17 mouse cellular contexts compared by ENCODE assay signal in the genomic region with DNA sequence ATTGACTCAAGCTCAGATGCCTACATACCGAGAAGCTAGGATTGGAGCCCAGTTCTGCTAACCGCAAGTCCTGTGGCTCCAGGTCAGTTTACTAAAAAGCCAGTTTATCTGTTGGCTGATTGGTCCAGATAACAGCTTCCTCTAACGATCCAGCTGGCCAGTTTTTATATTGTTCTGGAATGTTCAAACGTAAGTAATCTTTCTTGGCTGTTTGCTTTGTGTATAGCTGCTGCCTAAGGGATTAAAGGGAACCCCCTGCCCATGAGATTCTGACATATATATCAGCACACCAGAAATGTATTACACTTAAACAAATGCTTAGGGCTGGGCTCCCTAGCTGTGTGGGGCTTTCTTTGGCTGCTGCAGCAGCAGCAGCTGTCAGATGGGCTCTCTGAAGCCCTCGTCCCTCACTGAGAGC. TPM values are rescaled to one million over a fixed set of nuclear protein-coding genes. Genes with fewer than 3 reads are reported as not detected.
DNase-seq lines count a peak whose midpoint lies in the region; ATAC-seq and TF ChIP-seq lines count a peak whose summit lies in the region.
"Had no signal": no experiment of that assay in that cellular context is flagged by ENCODE, and none has a peak within 500 bp of the region (broad histone marks: within the 10 kb centered on the region; RNA-seq: fewer than 3 reads in every experiment).

No protein-coding gene starts in this region.

- TF ChIP-seq POLR2A in small intestine, adult 2 months (IDR thresholded peaks at IDR 0.05; ENCODE audit: low read depth, low read length): no peak

- H3K9me3 ChIP-seq in liver, postnatal 0 days (ENCODE audit: low read length): no peaks in the 10 kb centered on the region
- H3K9me3 ChIP-seq in intestine, embryonic 15.5 days: no peaks in the 10 kb centered on the region
- H3K9me3 ChIP-seq: forebrain, embryonic 15.5 days; hindbrain, embryonic 10.5 days; neural tube, embryonic 13.5 days had no signal

- WGBS in liver, postnatal 0 days (ENCODE audit: insufficient replicate concordance): 53% methylated on average over 5 of the region's 5 CpGs
- 22% methylated on average over 5 of the region's 5 CpGs for WGBS in intestine, embryonic 15.5 days
- 26% methylated on average over 5 of the region's 5 CpGs for WGBS in small intestine, adult 2 months

- H3K4me2 ChIP-seq in liver, postnatal 0 days (ENCODE audit: low read depth, low read length): peak overlapping the region; percentile 38; the same call in 1 of the 2 replicates
- no peak overlapping the region for H3K4me2 ChIP-seq in intestine, embryonic 15.5 days (replicated peaks)
- H3K4me2 ChIP-seq: forebrain, embryonic 15.5 days; neural tube, embryonic 13.5 days had no signal

- H3K27ac ChIP-seq in liver, postnatal 0 days (ENCODE audit: low read depth): peak overlapping the region; percentile 40; the same call in 1 of the 2 replicates
- H3K27ac ChIP-seq in intestine, embryonic 15.5 days: no peak overlapping the region
- H3K27ac ChIP-seq in small intestine, adult 2 months (ENCODE audit: insufficient read depth, low read depth, low read length): peak overlapping the region; percentile 45
- no peak overlapping the region for H3K27ac ChIP-seq in layer of hippocampus, adult 2 months
- H3K27ac ChIP-seq: forebrain, embryonic 15.5 days; hindbrain, embryonic 10.5 days; left cerebral cortex, adult 2 months; neural tube, embryonic 13.5 days had no signal

- no peak overlapping the region for H3K9ac ChIP-seq in liver, postnatal 0 days (replicated peaks)
- no peak overlapping the region for H3K9ac ChIP-seq in intestine, embryonic 15.5 days
- H3K9ac ChIP-seq: forebrain, embryonic 15.5 days; neural tube, embryonic 13.5 days had no signal

- peaks cover 8% of the 10 kb centered on the region for H3K4me1 ChIP-seq in liver, postnatal 0 days (ENCODE audit: insufficient read depth)
- H3K4me1 ChIP-seq in intestine, embryonic 15.5 days (replicated peaks): no peaks in the 10 kb centered on the region
- H3K4me1 ChIP-seq in small intestine, adult 2 months (ENCODE audit: control insufficient read depth, insufficient read depth, insufficient read length, low read length): peaks cover 2% of the 10 kb centered on the region; the same call in 1 of the 2 replicates
- H3K4me1 ChIP-seq: forebrain, embryonic 15.5 days; hindbrain, embryonic 10.5 days; neural tube, embryonic 13.5 days had no signal

- peaks cover 17% of the 10 kb centered on the region for H3K36me3 ChIP-seq in liver, postnatal 0 days (replicated peaks; ENCODE audit: insufficient read depth, low read length)
- H3K36me3 ChIP-seq in intestine, embryonic 15.5 days: no peaks in the 10 kb centered on the region
- H3K36me3 ChIP-seq in small intestine, adult 2 months (ENCODE audit: control insufficient read depth, insufficient read depth, low read length): no peaks in the 10 kb centered on the region; the same call in 1 of the 2 replicates
- H3K36me3 ChIP-seq: forebrain, embryonic 15.5 days; hindbrain, embryonic 10.5 days; neural tube, embryonic 13.5 days had no signal

- TF ChIP-seq EP300 in liver, postnatal 0 days (IDR thresholded peaks at IDR 0.05; ENCODE audit: low read depth): no peak

- DNase-seq in liver, postnatal 0 days: no peak
- DNase-seq in liver: no peak
- DNase-seq in Muller cell, postnatal 12 days (ENCODE audit: inconsistent ontology term): peak; percentile 89
- DNase-seq in cerebellum, postnatal 10 days: no peak
- DNase-seq in heart, adult 11 months: no peak
- no peak for DNase-seq in layer of hippocampus, adult 2 months (ENCODE audit: low spot score in 2 of 2)
- DNase-seq: adrenal gland, adult 2 months; cerebellum, postnatal 25 days; heart, adult 18-20 months; thymus, postnatal 14 days had no signal

- no peaks in the 10 kb centered on the region for H3K27me3 ChIP-seq in liver, postnatal 0 days (ENCODE audit: insufficient read depth, low read length)
- H3K27me3 ChIP-seq in intestine, embryonic 15.5 days (replicated peaks): no peaks in the 10 kb centered on the region
- H3K27me3 ChIP-seq in small intestine, adult 2 months (ENCODE audit: control insufficient read depth, insufficient read depth, low read length): no peaks in the 10 kb centered on the region
- H3K27me3 ChIP-seq: forebrain, embryonic 15.5 days; neural tube, embryonic 13.5 days had no signal

- no peak overlapping the region for H3K4me3 ChIP-seq in liver, postnatal 0 days (ENCODE audit: low read depth, low read length)
- H3K4me3 ChIP-seq in intestine, embryonic 15.5 days (replicated peaks): no peak overlapping the region
- no peak overlapping the region for H3K4me3 ChIP-seq in small intestine, adult 2 months (ENCODE audit: low read depth, low read length)
- no peak overlapping the region for H3K4me3 ChIP-seq in layer of hippocampus, adult 2 months
- H3K4me3 ChIP-seq: erythroblast, embryonic 14.5 days; forebrain, embryonic 15.5 days; hindbrain, embryonic 10.5 days; left cerebral cortex, adult 2 months; neural tube, embryonic 13.5 days had no signal

- no peak for TF ChIP-seq CTCF in liver, postnatal 0 days (IDR thresholded peaks at IDR 0.05; ENCODE audit: low read depth)
- TF ChIP-seq CTCF in small intestine, adult 2 months (IDR thresholded peaks at IDR 0.05; ENCODE audit: extremely low read depth, insufficient read length, insufficient replicate concordance, low read depth, low read length): no peak
- TF ChIP-seq CTCF in layer of hippocampus, adult 2 months (conservative IDR thresholded peaks at IDR 0.05): no peak

- ATAC-seq in liver, postnatal 0 days: peak; percentile 49
- peak; percentile 63; the same call in 1 of the 2 replicates for ATAC-seq in intestine, embryonic 15.5 days
- ATAC-seq: forebrain, embryonic 15.5 days had no signal

RNA-seq across cellular contexts. Expression of a gene that starts 13.7 kb away (rescaled TPM):
- 24.7 and 25.3 TPM in 2 replicates for polyA plus RNA-seq in liver, postnatal 0 days (2015; fragmentation: Nextera tagmentation; extraction: Ambion mirVana)
- polyA plus RNA-seq in intestine, embryonic 15.5 days (2015; fragmentation: Nextera tagmentation; extraction: Ambion mirVana): 24.7 and 26.0 TPM in 2 replicates
- polyA plus RNA-seq in small intestine, adult 2 months (2012; rRNA removed): 24.4 and 24.7 TPM in 2 replicates
- total RNA-seq in layer of hippocampus, adult 2 months (2021): 10 to 100 TPM; 17.1 to 19.1 TPM

Comparison
In these comparisons a context has a peak if more than half of its experiments do, and no peak if none do; other contexts are left out.
1. H3K27ac ChIP-seq: peak in liver, postnatal 0 days (single experiment) and small intestine, adult 2 months (single experiment); none in intestine, embryonic 15.5 days (single experiment) and layer of hippocampus, adult 2 months (single experiment).